Mouse (Mus musculus) adipocyte (in vitro differentiated cells): ENCODE measurements at regions not wholly inside any gene's neighbourhood (a gene's known extent, or its start where the extent isn't known, plus 50 kb on each side); places are given as distances from the start of the nearest gene placed in this dataset.

ENCODE experiments used
- DNase-seq: peaks from one replicate; pipeline ENCODE4 v3.0.0-alpha.2; 2016; ENCODE audit warnings: low spot score

GRCm38 (mm10) chr13:37149066-37149781, 99.2 kb upstream of the F13a1 start:
- DNase-seq = peak; percentile 39

- peak; percentile 21 for DNase-seq
Observed at GRCm38 (mm10) chr13:37148627-37149026, 98.6 kb upstream of the F13a1 start.

GRCm38 (mm10) chr13:37147790-37148189, 97.7 kb upstream of the F13a1 start:
- no peak for DNase-seq

- no peak for DNase-seq
Observed at GRCm38 (mm10) chr13:37142812-37143211, 92.8 kb upstream of the F13a1 start.

GRCm38 (mm10) chr13:37135115-37135514, 85.1 kb upstream of the F13a1 start:
- no peak for DNase-seq

- no peak for DNase-seq
Observed at GRCm38 (mm10) chr13:37134518-37134917, 84.5 kb upstream of the F13a1 start.

- DNase-seq = peak; percentile 63
Observed at GRCm38 (mm10) chr13:37130637-37131036, 80.6 kb upstream of the F13a1 start.

GRCm38 (mm10) chr13:37121602-37122001, 71.6 kb upstream of the F13a1 start:
- peak; percentile 46 for DNase-seq

- no peak for DNase-seq
Observed at GRCm38 (mm10) chr13:37120219-37120618, 70.2 kb upstream of the F13a1 start.

- DNase-seq = no peak
Observed at GRCm38 (mm10) chr13:37114324-37114723, 64.3 kb upstream of the F13a1 start.

- no peak for DNase-seq
Observed at GRCm38 (mm10) chr13:37111747-37112146, 61.7 kb upstream of the F13a1 start.

- no peak for DNase-seq
Observed at GRCm38 (mm10) chr13:37107721-37108120, 57.7 kb upstream of the F13a1 start.

- DNase-seq = no peak
Observed at GRCm38 (mm10) chr13:37106009-37106408, 56.0 kb upstream of the F13a1 start.

- DNase-seq = no peak
Observed at GRCm38 (mm10) chr13:37104410-37105294, 54.6 kb upstream of the F13a1 start.

- DNase-seq = no peak
Observed at GRCm38 (mm10) chr13:37103741-37104296, 53.8 kb upstream of the F13a1 start.

GRCm38 (mm10) chr13:37101755-37102154, 51.7 kb upstream of the F13a1 start:
- no peak for DNase-seq
